Mouse (Mus musculus) gastrocnemius, postnatal 4 days (tissue): Measurements from ENCODE around the gene Gkap1. TPM values are rescaled to one million over a fixed set of nuclear protein-coding genes. Genes with fewer than 3 reads are reported as not detected.

Experiments
- DNase-seq, 2 experiments: peaks; one replicate each; pipeline ENCODE4 v3.0.0; 2021 to 2022; ENCODE audit warnings: low spot score in 2 of 2, mixed read lengths in 2 of 2
- long read RNA-seq, 2 experiments: library from polyadenylated mRNA; stranded (forward); transcript quantifications; one replicate each; pipeline ENCODE4 v2.0.0; 2021
- total RNA-seq, 2 experiments: library from RNA; stranded (reverse); gene quantifications; 2 replicates each; pipeline ENCODE4 v1.2.3; 2021

Gene Gkap1
- total RNA-seq, result 10 to 100 TPM; 35.1 to 40.8 TPM
- long read RNA-seq, experiment 1, transcript Gkap1-201 (12 exons, 1,523 nt), result major isoform, 24 of 45 reads
- long read RNA-seq, experiment 1, partial matches to known transcripts, result 5 of 45 reads
- long read RNA-seq, experiment 1, other reads (novel, unspliced or antisense), result 16 of 45 reads
- long read RNA-seq, experiment 2, transcript Gkap1-201 (12 exons, 1,523 nt), result major isoform, 25 of 44 reads
- long read RNA-seq, experiment 2, partial matches to known transcripts, result 3 of 44 reads
- long read RNA-seq, experiment 2, other reads (novel, unspliced or antisense), result 16 of 44 reads

- no peak for DNase-seq
Observed at GRCm38 (mm10) chr13:58275599-58275998, at the start of gene Gkap1. TSS of gene Gkap1 (minus strand) at chr13:58275699.

GRCm38 (mm10) chr13:58317768-58318167, 42.3 kb upstream of the Gkap1 start:
- DNase-seq, result no peak

DNA sequence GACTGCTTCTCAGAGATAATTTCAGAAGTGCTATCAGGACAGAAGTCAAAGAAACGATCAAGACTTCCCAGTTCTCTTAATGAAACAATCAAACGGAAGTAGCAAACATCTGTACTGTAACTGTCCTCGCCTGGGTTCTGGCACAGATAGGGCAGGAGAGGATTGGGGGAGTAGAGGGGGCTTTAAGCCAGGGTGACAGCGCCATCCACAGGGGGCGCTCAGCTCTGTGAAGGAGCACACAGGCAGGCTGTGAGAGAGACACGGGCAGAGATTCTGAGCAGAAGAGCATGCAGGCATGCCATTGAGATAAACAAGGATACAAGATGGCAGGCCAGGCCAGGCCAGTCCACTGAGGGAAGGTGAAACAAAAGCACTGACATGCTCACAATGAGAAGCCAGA, 39.5 kb upstream of the Gkap1 start:
- DNase-seq, result no peak

DNA sequence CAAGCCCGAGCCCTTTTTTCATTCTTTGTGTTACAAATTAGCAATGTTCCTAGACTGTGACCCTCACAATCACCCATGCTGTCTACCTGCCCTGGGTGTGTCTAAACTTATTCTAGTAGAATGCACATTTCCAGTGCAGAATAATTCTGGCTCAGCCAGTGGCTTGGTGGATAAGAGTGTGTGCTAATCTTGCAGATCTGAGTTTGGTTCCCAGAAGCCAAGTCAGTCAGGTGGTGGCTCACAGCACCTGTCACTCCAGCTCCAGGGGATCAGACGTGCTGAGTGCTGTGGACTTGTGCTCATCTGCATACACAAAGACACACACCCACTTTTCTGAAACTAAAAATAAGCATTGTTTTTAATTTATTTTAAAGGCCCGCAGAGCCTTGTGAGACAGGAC, 38.3 kb upstream of the Gkap1 start:
- no peak for DNase-seq

DNA sequence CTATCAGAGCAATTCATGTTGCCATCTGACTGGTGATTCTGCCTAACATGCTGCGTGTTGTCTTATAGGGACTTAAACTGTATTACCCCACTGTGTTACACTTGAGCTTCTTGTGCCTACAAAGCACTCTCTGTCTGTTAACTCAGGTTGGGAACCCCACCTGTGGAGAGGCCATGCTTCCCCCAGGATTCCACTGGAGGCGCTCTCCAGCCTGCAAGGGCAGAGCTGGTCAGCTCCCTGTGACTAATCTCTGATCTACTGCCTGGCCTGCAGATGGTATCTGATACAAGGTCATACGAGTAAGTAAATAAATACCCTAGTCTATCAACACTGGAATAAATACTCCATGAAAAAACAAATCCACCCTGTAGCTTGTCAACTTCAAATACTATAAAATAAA, 35.9 kb upstream of the Gkap1 start:
- DNase-seq, result no peak

DNA sequence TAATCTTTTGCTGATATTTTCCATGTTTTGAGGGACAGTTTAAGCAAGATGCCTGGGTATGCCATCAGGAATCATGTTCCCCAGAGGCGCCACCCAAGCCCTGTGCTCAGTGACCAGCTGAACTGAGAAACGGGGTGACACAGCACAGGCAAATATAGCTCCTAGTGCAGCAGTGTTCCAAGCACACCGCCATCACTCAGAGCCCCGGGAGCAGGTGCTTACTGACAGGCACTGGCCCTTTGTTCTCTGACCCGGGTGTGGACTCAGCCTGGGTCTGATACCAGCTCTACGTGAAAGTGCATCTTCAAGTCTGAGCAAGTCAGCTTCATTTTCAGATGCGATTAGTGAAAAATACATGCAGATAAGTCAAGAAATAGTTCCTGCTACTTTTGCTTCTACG, 34.0 kb upstream of the Gkap1 start:
- DNase-seq, result no peak

GRCm38 (mm10) chr13:58307453-58307852, 32.0 kb upstream of the Gkap1 start:
- DNase-seq, result no peak

DNA sequence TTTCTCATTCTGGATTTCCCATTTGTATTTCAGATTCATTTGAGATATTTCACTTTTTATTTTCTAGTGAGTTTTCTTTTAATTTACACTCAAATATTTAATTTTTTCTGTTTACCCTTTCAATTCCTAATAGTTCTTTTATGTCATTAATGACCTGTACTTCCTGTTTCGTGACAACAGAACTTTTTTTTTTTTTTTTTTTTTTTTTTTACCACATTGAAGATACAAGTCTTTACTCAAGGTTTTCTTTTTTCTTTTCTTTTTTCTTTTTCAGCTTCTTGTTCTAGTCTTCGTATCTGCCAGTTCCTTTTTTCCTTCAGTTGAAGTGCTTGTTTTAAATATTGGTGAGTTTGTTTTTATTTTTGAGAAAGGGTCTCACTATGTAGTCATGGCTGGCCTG, 29.7 kb upstream of the Gkap1 start:
- no peak for DNase-seq

- no peak for DNase-seq
Observed at GRCm38 (mm10) chr13:58302421-58303145, 27.1 kb upstream of the Gkap1 start.

GRCm38 (mm10) chr13:58301961-58302360, 26.5 kb upstream of the Gkap1 start:
- no peak for DNase-seq

GRCm38 (mm10) chr13:58298756-58299155, 23.3 kb upstream of the Gkap1 start:
- no peak for DNase-seq

DNA sequence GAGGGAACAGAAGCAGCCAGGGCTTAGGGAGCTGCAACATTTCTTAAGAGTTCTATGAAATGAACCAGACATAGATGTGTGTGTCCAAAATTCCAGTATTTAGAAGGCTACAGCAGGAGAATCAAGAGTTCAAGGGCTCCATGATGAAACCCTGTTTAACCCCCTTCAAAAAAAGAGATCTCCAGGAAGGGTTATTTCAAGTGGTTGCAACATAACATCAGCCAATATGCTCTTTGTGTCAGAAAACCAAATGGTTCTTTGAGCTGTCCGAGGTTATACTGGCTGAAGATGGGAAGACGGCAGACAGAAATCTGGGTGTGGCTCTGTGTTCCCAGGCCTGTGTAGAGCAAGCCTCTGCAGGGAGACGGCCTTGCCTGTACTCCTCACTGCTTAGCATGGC, 20.1 kb upstream of the Gkap1 start:
- no peak for DNase-seq

DNA sequence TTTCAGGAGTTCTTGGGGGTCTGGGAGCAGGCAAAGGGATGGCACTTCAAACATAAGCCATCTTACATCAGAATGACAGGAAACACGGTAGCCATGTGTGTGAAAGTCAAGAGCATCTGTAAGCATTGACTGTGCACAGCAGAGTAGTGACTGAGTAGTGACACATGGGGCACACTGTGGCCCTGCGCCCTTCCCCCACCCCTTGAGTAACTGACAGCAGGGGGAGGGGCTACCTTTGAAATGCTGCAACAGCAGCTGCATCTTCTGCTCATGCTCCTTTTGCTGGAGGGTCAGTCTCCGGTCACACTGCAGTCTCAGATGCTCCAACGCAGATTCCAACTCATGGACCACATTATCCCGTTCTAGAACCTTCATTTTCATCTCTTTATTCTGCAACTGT, 17.3 kb upstream of the Gkap1 start:
- no peak for DNase-seq

- no peak for DNase-seq
Observed at GRCm38 (mm10) chr13:58289308-58289707, 13.8 kb upstream of the Gkap1 start.

- DNase-seq, result peak; percentile 81 to 87
Observed at GRCm38 (mm10) chr13:58287822-58288221, 12.3 kb upstream of the Gkap1 start.

DNA sequence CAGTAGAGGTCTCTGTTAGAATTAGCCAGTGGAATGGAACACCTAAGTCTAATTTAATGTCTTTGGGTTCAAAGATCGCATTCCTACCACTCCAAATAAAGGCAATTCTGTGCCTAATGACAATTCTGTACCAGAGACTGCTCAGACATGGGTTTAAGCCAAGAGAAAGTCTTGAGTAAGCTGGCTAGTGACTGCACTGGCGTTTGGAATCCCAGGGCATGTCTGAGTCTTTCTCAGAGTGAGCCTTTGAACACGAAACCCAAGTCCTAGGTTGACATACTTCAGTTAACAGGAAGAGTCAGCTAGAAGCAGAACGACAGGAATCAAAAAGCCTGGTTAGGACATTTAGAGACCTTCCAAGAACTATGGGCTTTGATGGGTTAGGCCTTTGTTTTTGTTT, 8.0 kb upstream of the Gkap1 start:
- DNase-seq, result no peak

DNA sequence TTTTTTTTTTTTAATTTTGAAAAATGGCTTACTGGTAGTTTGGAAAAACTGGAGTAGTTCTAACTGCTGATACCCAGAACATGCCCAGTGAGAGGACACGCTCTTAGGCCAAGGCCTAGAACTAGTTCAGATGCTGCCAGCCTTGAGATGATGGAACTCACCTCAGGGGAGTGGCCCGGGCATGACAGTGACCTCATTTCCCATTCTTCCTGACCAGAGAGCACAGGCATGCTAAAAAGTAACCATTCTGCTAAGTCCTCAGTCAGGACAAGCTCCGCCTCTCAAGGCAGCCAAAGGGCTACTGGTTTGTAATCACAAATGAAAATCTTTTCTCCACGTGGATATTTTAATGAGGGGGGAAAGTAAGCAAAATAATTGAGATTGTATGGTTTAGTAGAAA, 6.4 kb upstream of the Gkap1 start:
- DNase-seq, result no peak

- no peak for DNase-seq
Observed at GRCm38 (mm10) chr13:58280528-58280927, 5.0 kb upstream of the Gkap1 start.

- no peak for DNase-seq
Observed at GRCm38 (mm10) chr13:58276256-58276655, 757 bp upstream of the Gkap1 start.

GRCm38 (mm10) chr13:58275076-58275475, 423 bp downstream of the Gkap1 start:
- no peak for DNase-seq

DNA sequence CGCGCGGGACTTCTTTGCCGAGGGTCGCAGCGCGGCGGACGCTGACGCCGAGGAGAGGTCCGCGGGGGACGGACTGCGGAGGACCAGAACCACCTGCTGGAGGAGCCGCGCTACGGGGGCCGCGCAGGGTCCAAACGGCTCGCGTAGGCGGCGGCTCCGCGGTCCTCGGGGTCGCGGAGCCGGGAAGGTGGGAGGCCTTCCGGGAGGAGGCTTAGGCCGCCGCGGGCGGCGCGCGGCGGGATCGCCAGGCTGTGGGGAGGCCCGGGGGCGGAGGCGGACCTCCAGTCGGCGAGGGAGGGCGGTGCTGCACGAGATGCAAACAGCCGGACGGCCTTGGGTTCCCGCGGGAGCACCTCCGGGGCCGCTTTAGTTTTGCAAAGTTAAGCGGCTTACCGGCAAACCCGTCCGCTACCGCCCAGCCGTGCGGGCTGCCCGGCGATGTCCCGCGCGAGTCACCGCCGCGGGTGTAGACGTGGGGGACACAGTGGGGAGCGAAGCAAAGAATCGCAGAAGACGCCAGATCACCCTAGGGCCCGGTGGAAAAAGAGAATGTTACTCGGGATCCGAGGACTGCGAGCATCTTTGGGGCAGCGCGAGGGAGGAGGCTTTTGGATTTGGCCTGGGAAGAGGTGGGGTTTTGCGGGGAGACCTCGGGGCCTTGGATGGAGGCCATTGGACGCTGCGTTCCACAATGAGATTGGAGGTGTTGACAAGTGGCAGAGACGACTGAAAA, 1.1 kb downstream of the Gkap1 start:
- DNase-seq, result peak; percentile 71 to 83
